In the genomic region with DNA sequence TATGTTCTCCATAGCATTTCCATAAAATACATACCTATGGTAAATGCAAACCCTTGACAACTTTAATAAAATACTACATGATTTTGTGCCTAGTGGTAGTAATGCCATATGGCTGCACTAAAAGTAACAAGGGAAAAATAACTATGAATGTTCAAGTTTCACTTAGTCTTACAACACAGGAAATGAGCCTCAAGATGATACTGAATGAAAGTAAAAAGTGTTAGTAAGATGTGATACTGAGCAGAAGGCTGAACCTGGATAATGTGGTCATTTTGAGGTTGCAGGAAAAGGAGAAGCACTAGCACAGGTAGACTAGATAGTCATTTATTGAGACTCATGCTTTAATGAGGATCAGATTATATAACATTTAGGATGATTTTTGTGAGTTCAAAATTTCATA, we compare ENCODE assay signal across 22 mouse cellular contexts. TPM values are rescaled to one million over a fixed set of nuclear protein-coding genes. Genes with fewer than 3 reads are reported as not detected.
A peak's percentile ranks its signal among the peaks of the same experiment; 100 is the strongest.
DNase-seq lines count a peak whose midpoint lies in the region; ATAC-seq and TF ChIP-seq lines count a peak whose summit lies in the region.
"Had no signal": no experiment of that assay in that cellular context is flagged by ENCODE, and none has a peak within 500 bp of the region (broad histone marks: within the 10 kb centered on the region; RNA-seq: fewer than 3 reads in every experiment).

No protein-coding gene starts in this region.

- no peak for DNase-seq in heart, adult 2 months
- DNase-seq in heart, postnatal 36 days: no peak
- no peak for DNase-seq in heart, adult 18-20 months
- peak; percentile 27 for DNase-seq in naive thymus-derived CD4-positive, alpha-beta T cell, adult 2 months (ENCODE audit: low read depth)
- no peak for DNase-seq in lung, adult 18-20 months
- no peak for DNase-seq in hindbrain, embryonic 10.5 days (ENCODE audit: low spot score)
- DNase-seq: adrenal gland, postnatal 10 days; cerebellum, adult 11 months; cerebellum, adult 9-10 months; cerebellum, postnatal 25 days; gastrocnemius, postnatal 25 days; heart, adult 11 months; kidney, adult 18-20 months had no signal

- H3K27ac ChIP-seq in heart, adult 2 months: no peak overlapping the region; the same call in 1 of the 2 replicates
- no peak overlapping the region for H3K27ac ChIP-seq in heart, embryonic 16.5 days (ENCODE audit: low read length)
- no peak overlapping the region for H3K27ac ChIP-seq in hindbrain, embryonic 10.5 days
- H3K27ac ChIP-seq: embryonic facial prominence, embryonic 12.5 days; hindbrain, embryonic 12.5 days; intestine, embryonic 15.5 days had no signal

- H3K4me1 ChIP-seq in heart, adult 2 months (ENCODE audit: control insufficient read depth, insufficient read depth, low read length): no peaks in the 10 kb centered on the region
- no peaks in the 10 kb centered on the region for H3K4me1 ChIP-seq in heart, embryonic 16.5 days (ENCODE audit: control insufficient read depth, insufficient read depth, low read length)
- no peaks in the 10 kb centered on the region for H3K4me1 ChIP-seq in hindbrain, embryonic 10.5 days (replicated peaks)
- H3K4me1 ChIP-seq: embryonic facial prominence, embryonic 12.5 days; hindbrain, embryonic 12.5 days; intestine, embryonic 15.5 days had no signal

- no peak for ATAC-seq in heart, embryonic 16.5 days (replicated peaks; ENCODE audit: extremely low read depth, insufficient read depth, low FRiP score)
- ATAC-seq in granulocyte monocyte progenitor cell, adult 5-6 weeks (replicated peaks; ENCODE audit: poor library complexity, severe bottlenecking): peak; percentile 65
- ATAC-seq: forebrain, embryonic 16.5 days; hindbrain, embryonic 16.5 days; intestine, embryonic 15.5 days had no signal

- intact Hi-C loops in heart, adult 2 months (cut with DNase I): loop anchor here (10.0 kb wide), 1 partner anchor 339 kb away; no protein-coding TSS in a partner anchor
- intact Hi-C loops in heart, postnatal 36 days (cut with DNase I): loop anchor here (2.0 kb wide), 1 partner anchor 17 kb away; no protein-coding TSS in a partner anchor

- peak overlapping the region; percentile 44; the same call in 1 of the 2 replicates for H3K4me2 ChIP-seq in heart, embryonic 16.5 days (ENCODE audit: low read depth, low read length)
- H3K4me2 ChIP-seq: embryonic facial prominence, embryonic 12.5 days; heart, embryonic 11.5 days; hindbrain, embryonic 12.5 days; intestine, embryonic 15.5 days had no signal

- H3K9me3 ChIP-seq in heart, embryonic 16.5 days (replicated peaks; ENCODE audit: control insufficient read depth, low read length): no peaks in the 10 kb centered on the region
- no peaks in the 10 kb centered on the region for H3K9me3 ChIP-seq in hindbrain, embryonic 10.5 days
- H3K9me3 ChIP-seq: embryonic facial prominence, embryonic 12.5 days; G1E; hindbrain, embryonic 12.5 days; intestine, embryonic 15.5 days had no signal

- no peak overlapping the region for H3K9ac ChIP-seq in heart, adult 2 months (ENCODE audit: low read depth, low read length)
- no peak overlapping the region for H3K9ac ChIP-seq in heart, embryonic 16.5 days (ENCODE audit: low read length)
- H3K9ac ChIP-seq: embryonic facial prominence, embryonic 12.5 days; hindbrain, embryonic 12.5 days; intestine, embryonic 15.5 days had no signal

- no peak for TF ChIP-seq POLR2A in heart, adult 2 months (IDR thresholded peaks at IDR 0.05; ENCODE audit: insufficient read depth, low read depth, low read length)

- no peaks in the 10 kb centered on the region for H3K79me2 ChIP-seq in heart, adult 2 months (replicated peaks; ENCODE audit: control insufficient read depth, insufficient read depth, low read length)

- H3K36me3 ChIP-seq in heart, adult 2 months (ENCODE audit: control insufficient read depth, insufficient read depth, low read length): no peaks in the 10 kb centered on the region
- no peaks in the 10 kb centered on the region for H3K36me3 ChIP-seq in heart, embryonic 16.5 days (ENCODE audit: control insufficient read depth, insufficient read depth)
- no peaks in the 10 kb centered on the region for H3K36me3 ChIP-seq in hindbrain, embryonic 10.5 days
- H3K36me3 ChIP-seq: embryonic facial prominence, embryonic 12.5 days; G1E; hindbrain, embryonic 12.5 days; intestine, embryonic 15.5 days had no signal

- H3K4me3 ChIP-seq in heart, adult 2 months: peak overlapping the region; percentile 22
- H3K4me3 ChIP-seq in heart, embryonic 16.5 days (ENCODE audit: low read length): peak overlapping the region; percentile 35
- no peak overlapping the region for H3K4me3 ChIP-seq in hindbrain, embryonic 10.5 days
- H3K4me3 ChIP-seq: embryonic facial prominence, embryonic 12.5 days; hindbrain, embryonic 12.5 days; intestine, embryonic 15.5 days had no signal

- H3K27me3 ChIP-seq in heart, adult 2 months (ENCODE audit: control insufficient read depth, insufficient read depth, low read length): no peaks in the 10 kb centered on the region
- H3K27me3 ChIP-seq in heart, embryonic 16.5 days (ENCODE audit: control insufficient read depth, insufficient read depth, low read length): no peaks in the 10 kb centered on the region
- H3K27me3 ChIP-seq in hindbrain, embryonic 10.5 days (ENCODE audit: insufficient read depth, poor library complexity, severe bottlenecking): 0 out of 2 replicates have a peak, but pooled peaks cover 3% of the 10 kb centered on the region
- H3K27me3 ChIP-seq: embryonic facial prominence, embryonic 12.5 days; hindbrain, embryonic 12.5 days; intestine, embryonic 15.5 days had no signal

- TF ChIP-seq CTCF in heart, adult 2 months (IDR thresholded peaks at IDR 0.05): no peak

- no peak for TF ChIP-seq EP300 in heart, adult 2 months (IDR thresholded peaks at IDR 0.05; ENCODE audit: insufficient read depth, low read depth, low read length)

RNA-seq across cellular contexts. Expression of gene Fgf13, which starts 16.2 kb away (rescaled TPM):
- 100 to 1,000 TPM; 102 to 129 TPM for total RNA-seq in heart, adult 2 months (2021)
- polyA plus RNA-seq in heart, adult 2 months (2012; rRNA removed): 35.6 and 68.1 TPM in 2 replicates
- 100 to 1,000 TPM; 118 to 121 TPM for total RNA-seq in heart, postnatal 36 days (2021)
- 79.4 and 88.1 TPM in 2 replicates for polyA plus RNA-seq in heart, embryonic 16.5 days (2015; fragmentation: Nextera tagmentation; extraction: Ambion mirVana)
- total RNA-seq in heart, adult 18-20 months (2021): 100 to 1,000 TPM; 117 to 126 TPM
- not detected in 2 replicates for total RNA-seq in granulocyte monocyte progenitor cell, adult 5-6 weeks (2014; fragmentation: Nextera tagmentation)
- 1.2 TPM in 1 of 2 replicates, not detected in the other for total RNA-seq in granulocyte monocyte progenitor cell, adult 5-6 weeks (2017)
- polyA plus RNA-seq in hindbrain, embryonic 10.5 days (2016; fragmentation: Nextera tagmentation; extraction: Ambion mirVana): 26.9 and 47.1 TPM in 2 replicates
- total RNA-seq: G1E had no signal
- polyA plus RNA-seq: G1E had no signal

Comparison
In these comparisons a context has a peak if more than half of its experiments do, and no peak if none do; other contexts are left out.
1. RNA of gene Fgf13, which starts 16.2 kb away (total RNA-seq): 102 to 129 TPM in heart, adult 2 months, 117 to 126 TPM in heart, adult 18-20 months and 118 to 121 TPM in heart, postnatal 36 days; 1.2 TPM in granulocyte monocyte progenitor cell, adult 5-6 weeks; every median in the first group is over 10 times any median in the second.